Mouse (Mus musculus): ENCODE measurements at regions not wholly inside any gene's neighbourhood (a gene's known extent, or its start where the extent isn't known, plus 50 kb on each side); places are given as distances from the start of the nearest gene placed in this dataset.

- no peaks in the 10 kb centered on the region for H3K27me3 ChIP-seq (ENCODE audit: control insufficient read depth, insufficient read depth, low read length)
- H3K9me3 ChIP-seq (ENCODE audit: control insufficient read depth, low read length) = no peaks in the 10 kb centered on the region
- H3K27ac ChIP-seq (replicated peaks; ENCODE audit: low read depth, low read length) = no peak overlapping the region
- WGBS = 85% methylated on average over 9 of the region's 9 CpGs
- H3K4me2 ChIP-seq (ENCODE audit: low read depth, severe bottlenecking) = no peak overlapping the region
- H3K4me1 ChIP-seq (ENCODE audit: control insufficient read depth, insufficient read depth, low read length) = no peaks in the 10 kb centered on the region
- no peak overlapping the region for H3K4me3 ChIP-seq (ENCODE audit: low read depth, low read length)
- DNase-seq (ENCODE audit: low spot score) (no peak), ATAC-seq (ENCODE audit: insufficient number of reproducible peaks, low FRiP score, low TSS enrichment, low read depth) (no peak)
- no peaks in the 10 kb centered on the region for H3K36me3 ChIP-seq (ENCODE audit: control insufficient read depth, insufficient read depth, low read length)
- no peak overlapping the region for H3K9ac ChIP-seq (ENCODE audit: low read length)
Measured at GRCm38 (mm10) chr17:67509921-67510320, 122.6 kb downstream of the Lrrc30 start.

GRCm38 (mm10) chr17:67509091-67509618 lies 123.4 kb downstream of the Lrrc30 start:
- no peak overlapping the region for H3K4me2 ChIP-seq (ENCODE audit: low read depth, severe bottlenecking)
- H3K9ac ChIP-seq (ENCODE audit: low read length) = no peak overlapping the region
- no peak overlapping the region for H3K27ac ChIP-seq (replicated peaks; ENCODE audit: low read depth, low read length)
- ATAC-seq (ENCODE audit: insufficient number of reproducible peaks, low FRiP score, low TSS enrichment, low read depth) (no peak), DNase-seq (ENCODE audit: low spot score) (no peak)
- no peaks in the 10 kb centered on the region for H3K4me1 ChIP-seq (ENCODE audit: control insufficient read depth, insufficient read depth, low read length)
- H3K4me3 ChIP-seq (ENCODE audit: low read depth, low read length) = no peak overlapping the region
- H3K27me3 ChIP-seq (ENCODE audit: control insufficient read depth, insufficient read depth, low read length) = no peaks in the 10 kb centered on the region
- no peaks in the 10 kb centered on the region for H3K9me3 ChIP-seq (ENCODE audit: control insufficient read depth, low read length)
- WGBS = 83% methylated on average over 6 of the region's 6 CpGs
- no peaks in the 10 kb centered on the region for H3K36me3 ChIP-seq (ENCODE audit: control insufficient read depth, insufficient read depth, low read length)

GRCm38 (mm10) chr17:67508353-67508752 lies 124.2 kb downstream of the Lrrc30 start:
- Histone ChIP-seq H3K9me3 (ENCODE audit: control insufficient read depth, low read length) (no peaks in the 10 kb centered on the region), H3K4me1 (ENCODE audit: control insufficient read depth, insufficient read depth, low read length) (no peaks in the 10 kb centered on the region), H3K36me3 (ENCODE audit: control insufficient read depth, insufficient read depth, low read length) (no peaks in the 10 kb centered on the region), H3K4me3 (ENCODE audit: low read depth, low read length) (no peak overlapping the region), H3K27ac (replicated peaks; ENCODE audit: low read depth, low read length) (no peak overlapping the region), H3K4me2 (ENCODE audit: low read depth, severe bottlenecking) (no peak overlapping the region), H3K9ac (ENCODE audit: low read length) (no peak overlapping the region), H3K27me3 (ENCODE audit: control insufficient read depth, insufficient read depth, low read length) (no peaks in the 10 kb centered on the region)
- WGBS = 60% methylated on average over 2 of the region's 2 CpGs
- ATAC-seq (ENCODE audit: insufficient number of reproducible peaks, low FRiP score, low TSS enrichment, low read depth) (no peak), DNase-seq (ENCODE audit: low spot score) (no peak)

GRCm38 (mm10) chr17:67506466-67506865 lies 126.1 kb downstream of the Lrrc30 start:
- Histone ChIP-seq H3K27me3 (ENCODE audit: control insufficient read depth, insufficient read depth, low read length) (no peaks in the 10 kb centered on the region), H3K9ac (ENCODE audit: low read length) (no peak overlapping the region), H3K27ac (replicated peaks; ENCODE audit: low read depth, low read length) (no peak overlapping the region), H3K4me3 (ENCODE audit: low read depth, low read length) (no peak overlapping the region), H3K4me1 (ENCODE audit: control insufficient read depth, insufficient read depth, low read length) (no peaks in the 10 kb centered on the region), H3K36me3 (ENCODE audit: control insufficient read depth, insufficient read depth, low read length) (no peaks in the 10 kb centered on the region), H3K4me2 (ENCODE audit: low read depth, severe bottlenecking) (no peak overlapping the region), H3K9me3 (ENCODE audit: control insufficient read depth, low read length) (no peaks in the 10 kb centered on the region)
- ATAC-seq (ENCODE audit: insufficient number of reproducible peaks, low FRiP score, low TSS enrichment, low read depth) (no peak), DNase-seq (ENCODE audit: low spot score) (no peak)
- 72% methylated on average over 2 of the region's 2 CpGs for whole genome bisulfite sequencing

GRCm38 (mm10) chr17:67504502-67505033 lies 128.0 kb downstream of the Lrrc30 start:
- Histone ChIP-seq H3K27me3 (ENCODE audit: control insufficient read depth, insufficient read depth, low read length) (no peaks in the 10 kb centered on the region), H3K36me3 (ENCODE audit: control insufficient read depth, insufficient read depth, low read length) (no peaks in the 10 kb centered on the region), H3K4me2 (ENCODE audit: low read depth, severe bottlenecking) (no peak overlapping the region), H3K9ac (ENCODE audit: low read length) (no peak overlapping the region), H3K27ac (replicated peaks; ENCODE audit: low read depth, low read length) (no peak overlapping the region), H3K4me1 (ENCODE audit: control insufficient read depth, insufficient read depth, low read length) (no peaks in the 10 kb centered on the region), H3K9me3 (ENCODE audit: control insufficient read depth, low read length) (no peaks in the 10 kb centered on the region), H3K4me3 (ENCODE audit: low read depth, low read length) (no peak overlapping the region)
- DNase-seq (ENCODE audit: low spot score) (no peak), ATAC-seq (ENCODE audit: insufficient number of reproducible peaks, low FRiP score, low TSS enrichment, low read depth) (no peak)
- WGBS = 83% methylated on average over 9 of the region's 9 CpGs

GRCm38 (mm10) chr17:67503125-67503878 lies 129.2 kb downstream of the Lrrc30 start:
- Histone ChIP-seq H3K4me3 (ENCODE audit: low read depth, low read length) (no peak overlapping the region), H3K9ac (ENCODE audit: low read length) (no peak overlapping the region), H3K4me1 (ENCODE audit: control insufficient read depth, insufficient read depth, low read length) (no peaks in the 10 kb centered on the region), H3K4me2 (ENCODE audit: low read depth, severe bottlenecking) (no peak overlapping the region), H3K9me3 (ENCODE audit: control insufficient read depth, low read length) (no peaks in the 10 kb centered on the region), H3K36me3 (ENCODE audit: control insufficient read depth, insufficient read depth, low read length) (no peaks in the 10 kb centered on the region), H3K27me3 (ENCODE audit: control insufficient read depth, insufficient read depth, low read length) (no peaks in the 10 kb centered on the region), H3K27ac (replicated peaks; ENCODE audit: low read depth, low read length) (no peak overlapping the region)
- ATAC-seq (ENCODE audit: insufficient number of reproducible peaks, low FRiP score, low TSS enrichment, low read depth) (no peak), DNase-seq (ENCODE audit: low spot score) (no peak)
- WGBS = 83% methylated on average over 6 of the region's 6 CpGs

- no peaks in the 10 kb centered on the region for H3K36me3 ChIP-seq (ENCODE audit: control insufficient read depth, insufficient read depth, low read length)
- no peak overlapping the region for H3K4me2 ChIP-seq (ENCODE audit: low read depth, severe bottlenecking)
- ATAC-seq (ENCODE audit: insufficient number of reproducible peaks, low FRiP score, low TSS enrichment, low read depth) (no peak), DNase-seq (ENCODE audit: low spot score) (no peak)
- no peak overlapping the region for H3K27ac ChIP-seq (replicated peaks; ENCODE audit: low read depth, low read length)
- no peak overlapping the region for H3K9ac ChIP-seq (ENCODE audit: low read length)
- no peak overlapping the region for H3K4me3 ChIP-seq (ENCODE audit: low read depth, low read length)
- H3K4me1 ChIP-seq (ENCODE audit: control insufficient read depth, insufficient read depth, low read length) = no peaks in the 10 kb centered on the region
- H3K9me3 ChIP-seq (ENCODE audit: control insufficient read depth, low read length) = no peaks in the 10 kb centered on the region
- 91% methylated on average over 4 of the region's 4 CpGs for WGBS
- no peaks in the 10 kb centered on the region for H3K27me3 ChIP-seq (ENCODE audit: control insufficient read depth, insufficient read depth, low read length)
Measured at GRCm38 (mm10) chr17:67502628-67503027, 129.9 kb downstream of the Lrrc30 start.

GRCm38 (mm10) chr17:67499783-67500641 lies 132.5 kb downstream of the Lrrc30 start:
- Histone ChIP-seq H3K4me3 (ENCODE audit: low read depth, low read length) (no peak overlapping the region), H3K9me3 (ENCODE audit: control insufficient read depth, low read length) (no peaks in the 10 kb centered on the region), H3K4me1 (ENCODE audit: control insufficient read depth, insufficient read depth, low read length) (no peaks in the 10 kb centered on the region), H3K27ac (replicated peaks; ENCODE audit: low read depth, low read length) (no peak overlapping the region), H3K9ac (ENCODE audit: low read length) (no peak overlapping the region), H3K27me3 (ENCODE audit: control insufficient read depth, insufficient read depth, low read length) (no peaks in the 10 kb centered on the region), H3K4me2 (ENCODE audit: low read depth, severe bottlenecking) (no peak overlapping the region), H3K36me3 (ENCODE audit: control insufficient read depth, insufficient read depth, low read length) (no peaks in the 10 kb centered on the region)
- ATAC-seq (ENCODE audit: insufficient number of reproducible peaks, low FRiP score, low TSS enrichment, low read depth) (no peak), DNase-seq (ENCODE audit: low spot score) (no peak)
- 68% methylated on average over 28 of the region's 28 CpGs for WGBS

All from limb, embryonic 11.5 days (tissue).